In the genomic region with DNA sequence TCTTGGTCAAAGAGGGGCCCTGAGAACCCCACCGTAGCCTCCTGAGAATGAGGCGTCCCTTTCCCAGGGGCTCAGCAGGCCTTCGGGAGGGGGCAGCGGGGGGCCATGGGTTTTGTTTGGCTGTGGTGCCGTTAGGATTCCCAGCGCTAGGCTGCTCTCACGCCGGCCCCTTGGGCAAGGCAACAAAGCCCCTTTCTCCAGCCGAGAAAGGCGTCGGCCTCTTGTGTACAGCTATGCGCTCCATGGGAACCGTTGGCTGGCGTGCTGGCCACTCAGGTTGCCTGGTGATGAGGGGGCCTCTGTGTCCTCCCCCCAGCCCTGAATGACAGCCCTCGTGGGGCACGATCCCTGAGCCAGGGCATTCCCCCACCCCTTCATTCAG, we compare ENCODE assay signal across 8 mouse cellular contexts. TPM values are rescaled to one million over a fixed set of nuclear protein-coding genes. Genes with fewer than 3 reads are reported as not detected.
DNase-seq lines count a peak whose midpoint lies in the region; ATAC-seq and TF ChIP-seq lines count a peak whose summit lies in the region.

No protein-coding gene starts in this region.

- peak overlapping the region; percentile 68 for H3ac ChIP-seq in C2C12 (ENCODE audit: control insufficient read depth, insufficient read length, low read depth)

- H3K4me3 ChIP-seq in C2C12 (ENCODE audit: insufficient read depth, poor library complexity, severe bottlenecking), result peak overlapping the region; percentile 59
- H3K4me3 ChIP-seq in forebrain, embryonic 11.5 days (ENCODE audit: low read depth, low read length), result peak overlapping the region; percentile 82

- peaks cover 14% of the 10 kb centered on the region for H3K36me3 ChIP-seq in C2C12 (ENCODE audit: control insufficient read depth, insufficient read depth)
- no peaks in the 10 kb centered on the region; the same call in 1 of the 2 replicates for H3K36me3 ChIP-seq in forebrain, embryonic 11.5 days (ENCODE audit: control insufficient read depth, insufficient read depth, low read length)

- peak; percentile 93 for DNase-seq in heart, adult 11 months
- no peak for DNase-seq in heart, postnatal 36 days
- DNase-seq in forebrain, embryonic 11.5 days (ENCODE audit: low spot score), result peak; percentile 85
- DNase-seq in layer of hippocampus, postnatal 10 days (ENCODE audit: low spot score in 2 of 2), result peak; percentile 60 to 69
- DNase-seq in neural tube, embryonic 10.5 days (ENCODE audit: extremely low spot score, low spot score), result peak; percentile 60
- no peak for DNase-seq in gastrocnemius, postnatal 36 days
- no peak for DNase-seq in left cerebral cortex, adult 18-20 months (ENCODE audit: low spot score in 2 of 2)

- peak overlapping the region; percentile 81 for H3K4me2 ChIP-seq in forebrain, embryonic 11.5 days (ENCODE audit: low read depth, low read length, severe bottlenecking)

- H3K27ac ChIP-seq in forebrain, embryonic 11.5 days (ENCODE audit: low read depth, low read length), result peak overlapping the region; percentile 99

- WGBS in forebrain, embryonic 11.5 days, result under 1% methylated on average over 16 of the region's 16 CpGs

- peak; percentile 10 for ATAC-seq in forebrain, embryonic 11.5 days (replicated peaks; ENCODE audit: low FRiP score)

- H3K9me3 ChIP-seq in forebrain, embryonic 11.5 days (ENCODE audit: control insufficient read depth, low read length), result no peaks in the 10 kb centered on the region

- no peaks in the 10 kb centered on the region for H3K27me3 ChIP-seq in C2C12 (ENCODE audit: control insufficient read depth, insufficient read depth, insufficient read length)
- peaks cover 2% of the 10 kb centered on the region for H3K27me3 ChIP-seq in forebrain, embryonic 11.5 days (ENCODE audit: control insufficient read depth, insufficient read depth, low read length)

- H3K79me2 ChIP-seq in C2C12 (ENCODE audit: control insufficient read depth, insufficient read depth), result peaks cover 59% of the 10 kb centered on the region

- intact Hi-C loops in heart, postnatal 36 days (cut with DNase I), result loop anchor here (2.0 kb wide), 1 partner anchor 40 kb away; no protein-coding TSS in a partner anchor
- intact Hi-C loops in gastrocnemius, postnatal 36 days (cut with DNase I), result no loop called here

- TF ChIP-seq CTCF in C2C12 (IDR thresholded peaks at IDR 0.05; ENCODE audit: control insufficient read depth, insufficient read depth, insufficient read length), result no peak

- peaks cover 41% of the 10 kb centered on the region for H3K4me1 ChIP-seq in forebrain, embryonic 11.5 days (replicated peaks; ENCODE audit: control insufficient read depth, insufficient read depth, low read length)

- H3K79me3 ChIP-seq in C2C12 (ENCODE audit: low read depth), result peaks cover 29% of the 10 kb centered on the region

- H3K9ac ChIP-seq in forebrain, embryonic 11.5 days (ENCODE audit: low read length), result peak overlapping the region; percentile 94

TF ChIP-seq in C2C12, 6 proteins besides CTCF, POLR2A, EP300 and RAD21:
- TF ChIP-seq USF1 (IDR thresholded peaks at IDR 0.05; ENCODE audit: low read depth), result no peak
- no peak for TF ChIP-seq CEBPB (IDR thresholded peaks at IDR 0.05; ENCODE audit: low read depth)
- no peak for TF ChIP-seq FOSL1 (IDR thresholded peaks at IDR 0.05; ENCODE audit: insufficient read depth, low read length, poor library complexity, severe bottlenecking)
- no peak for TF ChIP-seq MYOG (IDR thresholded peaks at IDR 0.05; ENCODE audit: control insufficient read depth, extremely low read depth, insufficient read length)
- no peak for TF ChIP-seq MYOD1 (IDR thresholded peaks at IDR 0.05; ENCODE audit: control insufficient read depth, insufficient read length, low read depth)
- TF ChIP-seq MAX (IDR thresholded peaks at IDR 0.05), result no peak

RNA-seq across cellular contexts. Expression of gene Lfng, which starts 1.5 kb away (rescaled TPM):
- total RNA-seq in heart, postnatal 36 days (2021), result 1 to 10 TPM; 7.2 to 9.1 TPM
- polyA plus RNA-seq in C2C12 (2012; fragmentation: generic; extraction: Trizol), result 18.7 TPM
- polyA plus RNA-seq in forebrain, embryonic 11.5 days (2014; fragmentation: Nextera tagmentation; extraction: Ambion mirVana), result 41.8 and 45.4 TPM in 2 replicates
- total RNA-seq in layer of hippocampus, postnatal 10 days (2021), result 10 to 100 TPM; 29.3 to 38.8 TPM
- 1 to 10 TPM; 3.5 to 3.8 TPM for total RNA-seq in gastrocnemius, postnatal 36 days (2021)
- 10 to 100 TPM; 17.0 to 17.1 TPM for total RNA-seq in left cerebral cortex, adult 18-20 months (2021)

RNA-seq across cellular contexts. Expression of gene Ttyh3, which starts 40.2 kb away (rescaled TPM):
- 10 to 100 TPM; 13.4 to 14.7 TPM for total RNA-seq in heart, postnatal 36 days (2021)
- polyA plus RNA-seq in C2C12 (2012; fragmentation: generic; extraction: Trizol), result 46.0 TPM
- polyA plus RNA-seq in forebrain, embryonic 11.5 days (2014; fragmentation: Nextera tagmentation; extraction: Ambion mirVana), result 83.3 and 91.5 TPM in 2 replicates
- 100 to 1,000 TPM; 371 to 388 TPM for total RNA-seq in layer of hippocampus, postnatal 10 days (2021)
- total RNA-seq in gastrocnemius, postnatal 36 days (2021), result 1 to 10 TPM; 4.6 to 5.2 TPM
- 100 to 1,000 TPM; 202 to 209 TPM for total RNA-seq in left cerebral cortex, adult 18-20 months (2021)

RNA-seq across cellular contexts. Expression of gene Grifin, which starts 43.8 kb away (rescaled TPM):
- total RNA-seq in heart, postnatal 36 days (2021), result not detected
- polyA plus RNA-seq in C2C12 (2012; fragmentation: generic; extraction: Trizol), result not detected
- not detected in 2 replicates for polyA plus RNA-seq in forebrain, embryonic 11.5 days (2014; fragmentation: Nextera tagmentation; extraction: Ambion mirVana)
- not detected for total RNA-seq in layer of hippocampus, postnatal 10 days (2021)
- total RNA-seq in gastrocnemius, postnatal 36 days (2021), result not detected
- not detected for total RNA-seq in left cerebral cortex, adult 18-20 months (2021)

Comparison
In these comparisons a context has a peak if more than half of its experiments do, and no peak if none do; other contexts are left out.
1. DNase-seq: peak in heart, adult 11 months (single experiment), forebrain, embryonic 11.5 days (single experiment), layer of hippocampus, postnatal 10 days (2 of 2) and neural tube, embryonic 10.5 days (single experiment); none in heart, postnatal 36 days (0 of 2), gastrocnemius, postnatal 36 days (0 of 2) and left cerebral cortex, adult 18-20 months (0 of 2).
2. RNA of gene Ttyh3, which starts 40.2 kb away (total RNA-seq): 371 to 388 TPM in layer of hippocampus, postnatal 10 days and 202 to 209 TPM in left cerebral cortex, adult 18-20 months; 13.4 to 14.7 TPM in heart, postnatal 36 days and 4.6 to 5.2 TPM in gastrocnemius, postnatal 36 days; every median in the first group is over 10 times any median in the second.